Mouse (Mus musculus): Measurements from ENCODE around the gene Gale.

- no peak for TF ChIP-seq CTCF (IDR thresholded peaks at IDR 0.05; ENCODE audit: low read depth, low read length)
- TF ChIP-seq POLR2A (IDR thresholded peaks at IDR 0.05; ENCODE audit: borderline replicate concordance, low read depth, low read length): no peak
These were observed 44.3 kb upstream of the Gale start for GRCm38 (mm10) chr4:135919280-135919639.

Measured in bone marrow macrophage, adult 2 months (primary cell).